Mouse (Mus musculus): ENCODE measurements around the gene Def6.

The Def6 gene

DNA sequence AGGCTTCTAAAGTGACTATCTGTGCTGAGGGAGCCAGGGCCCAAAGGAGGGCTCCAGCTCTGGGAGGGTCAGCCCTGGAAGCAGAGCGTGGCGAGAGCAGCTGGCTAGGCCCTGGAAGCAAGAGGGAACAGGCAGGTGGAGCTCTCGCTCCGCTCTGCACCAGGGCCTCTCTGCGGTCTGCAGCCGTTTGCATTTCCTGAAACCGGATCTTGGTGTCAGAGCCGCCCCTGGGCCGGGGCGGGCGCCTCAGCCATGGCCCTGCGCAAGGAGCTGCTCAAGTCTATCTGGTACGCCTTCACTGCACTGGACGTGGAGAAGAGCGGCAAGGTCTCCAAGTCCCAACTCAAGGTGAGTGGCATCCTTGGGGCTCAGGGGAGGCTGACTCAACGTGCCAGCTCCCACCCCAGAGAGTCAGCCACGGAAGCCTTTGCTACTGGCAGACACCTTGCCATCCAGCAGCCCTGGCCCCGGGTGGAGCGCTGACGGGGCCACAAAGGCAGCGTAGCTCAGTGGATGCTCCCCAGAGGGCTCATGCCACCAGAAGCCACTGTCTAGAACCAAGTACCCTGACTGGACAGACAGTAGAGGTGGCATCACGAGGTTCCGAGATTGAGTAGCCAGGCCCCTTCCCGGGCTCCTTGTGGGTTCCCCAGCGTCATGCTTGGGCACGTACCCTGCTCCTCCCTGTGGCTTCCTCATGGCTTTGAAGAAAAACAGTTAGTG, at the start of gene Def6:
TSS of gene Def6 (plus strand) at position 188 of the 723 bp plus-strand sequence.
- peak; percentile 59 to 80 for DNase-seq (ENCODE audit: low spot score in 2 of 2)

DNA sequence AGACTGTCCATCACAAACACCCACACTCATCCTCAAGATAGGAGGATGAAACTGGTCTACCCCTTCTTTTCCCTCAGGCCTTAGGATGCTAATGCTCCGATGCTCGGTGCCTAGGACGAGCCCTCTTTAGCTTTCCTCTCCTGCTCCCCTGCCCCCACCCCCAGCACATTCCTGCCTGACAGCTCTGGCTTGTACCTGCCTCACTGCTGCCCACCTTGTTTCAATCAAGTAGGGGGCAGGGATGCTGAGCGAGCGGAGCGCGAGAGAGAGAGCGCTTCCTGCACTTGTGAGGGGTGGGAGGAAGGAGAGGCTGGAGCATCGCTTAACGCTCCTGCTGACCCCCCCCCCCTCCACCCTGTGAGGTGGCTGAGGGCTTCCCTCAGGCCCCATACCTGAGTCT, 47.2 kb upstream of the Def6 start:
- no peak for DNase-seq (ENCODE audit: low spot score in 2 of 2)

DNA sequence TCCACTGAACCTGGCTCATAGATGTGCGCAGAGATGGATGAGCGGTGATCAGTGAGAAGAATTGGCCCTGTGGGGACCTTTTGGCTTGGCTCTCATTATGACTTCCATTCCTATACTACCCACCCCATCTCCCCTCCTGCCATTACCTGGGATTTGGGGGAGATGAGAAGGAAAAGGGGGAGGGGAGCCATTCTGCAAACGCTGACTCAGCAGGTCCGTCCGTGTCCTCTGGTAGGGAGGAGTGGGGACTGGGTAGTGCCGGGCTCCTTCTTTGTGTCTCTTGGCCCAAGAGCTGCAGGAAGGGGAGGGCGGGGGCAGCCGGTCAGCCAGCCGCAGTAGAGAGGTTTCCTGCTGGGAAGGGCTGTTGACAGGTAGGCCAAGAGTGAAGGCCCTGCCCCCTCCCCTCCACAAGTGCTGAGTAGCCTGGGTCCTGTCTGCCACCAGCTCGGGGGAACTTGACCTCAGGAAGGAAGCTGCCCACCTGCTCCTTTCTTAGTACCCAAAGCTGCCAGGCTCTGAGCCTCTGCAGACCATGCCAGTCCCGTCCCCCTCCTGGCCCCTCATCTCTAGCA, 46.2 kb upstream of the Def6 start:
- no peak for DNase-seq (ENCODE audit: low spot score in 2 of 2)

DNA sequence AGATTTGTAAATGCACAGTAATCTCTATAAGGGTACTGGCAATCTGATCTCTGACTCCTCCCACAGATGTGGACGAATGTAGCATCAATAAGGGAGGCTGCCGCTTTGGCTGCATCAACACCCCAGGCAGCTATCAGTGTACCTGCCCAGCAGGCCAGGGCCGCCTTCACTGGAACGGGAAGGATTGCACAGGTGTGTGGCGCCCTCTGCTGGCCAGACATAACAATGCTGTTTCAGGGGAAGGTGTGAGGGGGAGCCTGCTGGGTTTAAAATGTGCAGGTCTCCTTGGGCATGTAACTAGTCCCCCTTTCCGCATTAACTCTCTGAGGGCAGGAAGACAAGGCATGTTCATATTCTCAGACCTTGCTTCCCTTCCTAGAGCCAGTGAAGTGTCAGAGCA, 43.9 kb upstream of the Def6 start:
- peak; percentile 67 to 84 for DNase-seq (ENCODE audit: low spot score in 2 of 2)

DNA sequence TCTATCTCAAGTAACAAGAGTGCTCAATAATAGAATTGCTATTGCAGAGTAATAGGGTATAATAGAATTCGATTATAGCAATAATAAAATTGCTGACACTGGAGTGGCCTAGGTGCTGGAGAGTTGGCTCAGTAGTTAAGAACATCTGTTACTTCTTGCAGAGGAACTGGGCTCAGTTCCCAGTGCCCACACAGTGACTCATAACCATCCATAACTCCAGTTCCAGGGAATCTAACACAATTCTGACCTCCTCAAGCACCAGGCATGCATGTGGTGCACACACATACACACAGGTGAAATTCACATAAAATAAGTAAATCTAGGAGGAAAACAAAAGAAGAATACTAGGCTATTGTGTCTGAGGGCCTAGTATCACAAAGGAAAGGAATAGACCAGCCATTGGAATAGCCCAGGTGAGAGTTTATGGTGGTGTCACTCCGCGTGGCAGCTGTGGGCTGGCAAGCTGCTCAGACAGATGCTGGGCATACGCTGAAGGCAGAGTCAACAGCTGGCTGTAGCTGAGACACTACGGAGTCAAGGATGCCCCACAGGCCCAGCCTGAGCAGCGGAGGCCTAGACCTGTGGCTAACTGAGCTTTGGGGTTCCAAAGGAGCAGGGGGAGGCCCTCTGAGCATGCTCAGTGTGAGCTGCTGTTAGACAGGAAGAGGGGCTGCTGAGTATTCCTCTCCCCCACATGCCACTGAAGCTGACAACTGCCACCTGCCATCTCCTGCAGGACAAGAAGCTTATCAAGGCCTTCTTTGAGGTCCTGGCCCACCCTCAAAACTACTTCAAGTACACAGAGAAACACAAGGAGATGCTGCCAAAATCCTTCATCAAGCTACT, 36.9 kb upstream of the Def6 start:
- DNase-seq (ENCODE audit: low spot score in 2 of 2): no peak

DNA sequence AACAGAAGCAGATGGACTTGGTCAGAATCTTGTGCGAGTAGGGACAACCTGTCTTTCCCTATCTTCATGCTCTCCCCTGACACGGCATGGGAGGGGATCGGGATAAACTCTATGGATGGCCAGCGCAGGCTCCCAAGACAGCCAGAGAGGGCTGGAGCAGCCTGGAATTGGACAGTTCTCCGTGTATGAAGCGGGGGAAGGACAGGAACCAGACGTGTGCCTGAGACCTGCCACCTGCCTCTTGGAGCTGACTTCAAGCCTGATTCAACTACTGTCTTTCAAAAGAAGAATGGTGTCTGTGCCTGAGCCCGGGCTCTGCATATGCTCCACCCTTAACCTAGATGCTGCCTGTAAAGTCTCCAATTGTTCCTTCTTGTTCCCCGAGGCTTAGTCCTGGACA, 34.9 kb upstream of the Def6 start:
- DNase-seq (ENCODE audit: low spot score in 2 of 2): no peak

DNA sequence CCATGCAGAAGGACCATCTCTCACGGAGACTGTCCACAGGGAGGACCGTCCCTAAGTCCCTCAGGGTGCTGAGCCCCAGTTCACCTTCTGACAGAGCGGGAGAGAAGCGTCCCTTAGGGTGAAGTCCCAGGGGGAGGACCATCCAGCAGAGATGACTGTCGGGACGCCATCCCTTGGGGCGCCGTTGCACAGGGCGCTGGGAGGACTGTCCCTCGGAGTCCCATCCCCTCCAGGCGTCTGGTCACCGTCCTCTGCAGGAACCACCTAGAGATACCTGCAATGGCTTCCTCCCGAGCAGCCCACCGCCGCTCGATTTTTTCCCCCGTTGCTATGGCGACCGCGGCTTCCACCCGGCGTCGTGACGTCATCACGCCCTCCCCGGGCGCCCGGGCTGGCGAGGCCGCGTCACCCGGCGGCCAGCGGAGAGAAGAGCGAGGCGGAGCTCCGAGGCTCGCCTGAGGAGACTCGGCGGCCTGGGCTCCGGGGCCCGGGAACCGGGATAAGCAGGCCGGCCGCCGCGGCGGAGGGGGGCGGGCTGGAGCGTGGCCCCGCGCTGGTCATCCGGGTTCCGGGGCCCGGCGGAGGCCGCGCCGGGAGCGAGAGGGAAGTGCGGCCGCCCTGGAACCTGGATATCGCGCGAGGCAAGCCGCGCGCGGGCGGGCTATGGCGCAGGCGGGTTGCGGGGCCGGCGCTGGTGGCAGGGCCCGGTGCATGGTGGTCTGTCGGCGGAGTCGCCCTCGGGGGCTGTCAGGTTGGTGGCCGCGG, 30.6 kb upstream of the Def6 start, which contains the start of gene Zfp523:
TSS of gene Zfp523 (plus strand) at position 355 of the 765 bp plus-strand sequence.
- peak; percentile 81 to 90 for DNase-seq (ENCODE audit: low spot score in 2 of 2)

DNA sequence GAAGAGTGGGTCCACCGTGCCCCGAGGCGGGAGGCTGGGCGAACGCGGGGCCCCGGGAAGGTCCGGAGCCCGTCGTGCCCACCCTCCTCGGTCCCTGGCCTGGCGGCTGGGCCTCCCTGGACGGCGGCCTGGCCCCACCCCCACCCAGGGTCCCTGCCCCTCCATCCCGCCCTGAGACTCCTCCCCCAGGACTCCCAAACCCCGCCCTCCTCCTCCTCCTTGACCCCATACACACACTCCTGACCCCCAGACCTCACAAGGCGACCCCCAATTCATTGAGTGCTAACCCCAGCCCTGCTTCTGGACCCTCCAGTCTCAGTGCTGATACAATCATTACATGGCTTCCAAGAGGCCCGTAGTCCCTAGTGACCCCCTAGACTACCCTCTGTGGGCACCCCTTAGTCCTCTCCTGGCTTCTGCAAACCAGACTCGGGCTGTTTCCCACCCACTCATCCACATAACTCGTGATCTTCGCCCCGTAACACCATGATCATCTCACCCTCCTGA, 30.0 kb upstream of the Def6 start:
- peak in 1 of 2 experiments; percentile 15 for DNase-seq (ENCODE audit: low spot score in 2 of 2)

DNA sequence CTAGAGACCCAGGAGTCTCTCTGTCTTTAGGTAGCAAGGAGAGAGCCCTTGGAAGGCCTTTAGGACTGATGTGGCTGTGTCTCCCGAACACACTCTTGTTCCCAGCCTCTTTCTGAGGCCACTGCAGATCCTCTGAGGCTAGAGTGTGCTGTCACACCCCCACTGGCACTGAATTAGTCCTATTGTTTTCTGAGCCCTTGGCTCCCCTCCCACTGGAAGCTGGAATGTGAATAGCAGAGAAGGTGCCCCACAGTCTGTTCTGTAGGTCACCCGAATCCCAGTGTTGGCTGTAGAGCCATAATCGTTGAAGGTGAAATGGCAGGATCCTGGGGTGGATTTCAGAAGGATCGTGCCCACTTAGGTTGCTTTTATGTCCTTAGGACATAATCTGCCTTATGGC, 27.2 kb upstream of the Def6 start:
- no peak for DNase-seq (ENCODE audit: low spot score in 2 of 2)

DNA sequence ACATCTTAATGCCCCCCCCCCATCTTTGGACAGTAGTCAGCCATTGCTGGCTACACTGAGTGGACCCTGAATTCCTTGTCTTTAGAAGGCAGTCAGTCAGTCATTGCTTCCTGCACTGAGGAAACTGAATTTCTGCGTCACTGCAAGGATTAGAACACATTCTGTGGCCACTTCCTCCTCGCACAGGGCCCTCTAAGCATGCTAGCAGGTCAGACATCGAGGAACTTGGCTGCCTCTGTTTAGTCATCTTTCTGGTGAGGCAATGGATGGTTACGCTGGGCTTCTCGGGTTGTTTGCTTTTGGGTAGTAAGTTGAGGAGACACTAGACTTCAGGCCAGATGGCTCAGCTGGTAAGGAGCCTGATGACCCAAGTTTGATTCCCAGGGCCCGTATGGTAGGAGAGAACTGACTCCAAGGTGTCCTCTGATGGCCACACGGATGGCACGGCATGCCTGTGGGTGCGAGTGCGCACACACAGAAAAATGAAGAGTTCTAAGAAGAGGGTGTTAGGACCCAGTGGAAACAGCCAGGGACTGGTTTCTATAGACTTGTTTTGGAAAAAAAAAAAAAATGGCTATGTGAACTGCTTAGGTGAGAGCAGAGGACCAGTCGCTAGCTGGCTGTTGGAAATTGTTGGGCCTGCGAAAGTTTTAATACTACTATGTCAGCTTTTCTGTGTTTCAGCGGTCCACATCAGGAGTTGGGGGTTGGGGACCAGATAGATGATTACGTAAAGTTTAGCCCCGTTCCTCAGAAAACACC, 26.6 kb upstream of the Def6 start:
- no peak for DNase-seq (ENCODE audit: low spot score in 2 of 2)

DNA sequence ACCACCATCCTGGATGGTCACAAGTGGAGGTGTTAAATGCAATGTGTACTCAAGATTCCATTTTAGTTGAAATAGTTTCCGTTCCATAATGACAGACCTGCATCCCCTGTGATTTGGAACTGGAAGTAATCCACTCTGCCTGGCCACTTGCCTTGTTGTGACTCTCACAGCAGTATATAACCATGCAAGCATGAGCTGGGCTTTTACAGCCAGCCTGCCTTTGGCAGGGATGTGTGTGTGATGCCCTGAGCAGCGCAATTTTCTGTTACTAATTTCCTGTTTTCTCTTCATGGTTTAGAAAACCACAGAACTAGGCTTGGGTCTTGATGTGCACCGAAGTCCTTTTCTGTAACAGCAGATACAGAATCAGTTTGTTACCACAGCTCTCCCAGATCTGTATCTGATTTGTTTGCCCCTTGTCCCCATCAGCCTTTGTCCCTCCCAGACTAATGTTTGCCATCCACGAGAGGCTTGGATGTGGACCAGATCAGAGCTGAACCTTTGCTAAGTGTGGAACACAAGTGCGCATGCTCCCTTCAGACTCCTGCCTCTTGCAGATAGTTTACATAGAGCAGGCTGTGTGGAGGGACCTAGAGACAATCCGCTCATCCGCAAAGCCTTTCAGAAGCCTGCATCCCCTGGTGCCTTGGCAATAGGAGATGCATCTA, 22.5 kb upstream of the Def6 start:
- no peak for DNase-seq (ENCODE audit: low spot score in 2 of 2)

DNA sequence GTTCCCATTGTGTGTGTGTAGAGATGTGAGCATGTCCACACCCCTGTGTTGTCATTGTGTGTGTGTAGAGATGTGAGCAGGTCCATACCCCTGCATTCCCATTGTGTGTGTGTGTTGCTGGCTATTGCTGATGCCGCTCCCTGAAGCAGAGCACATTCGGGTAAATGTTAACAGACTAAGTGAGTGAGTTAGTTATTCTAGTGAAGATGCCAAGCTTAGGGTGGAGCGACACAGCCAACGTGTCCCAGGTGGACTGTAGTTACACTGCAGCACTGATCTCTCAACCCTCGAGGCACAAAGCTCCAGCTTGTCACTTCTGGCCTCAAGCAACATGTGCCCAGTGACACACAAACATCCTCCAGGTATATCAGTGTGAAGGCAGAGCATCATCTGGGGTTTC, 19.3 kb upstream of the Def6 start:
- DNase-seq (ENCODE audit: low spot score in 2 of 2): no peak

DNA sequence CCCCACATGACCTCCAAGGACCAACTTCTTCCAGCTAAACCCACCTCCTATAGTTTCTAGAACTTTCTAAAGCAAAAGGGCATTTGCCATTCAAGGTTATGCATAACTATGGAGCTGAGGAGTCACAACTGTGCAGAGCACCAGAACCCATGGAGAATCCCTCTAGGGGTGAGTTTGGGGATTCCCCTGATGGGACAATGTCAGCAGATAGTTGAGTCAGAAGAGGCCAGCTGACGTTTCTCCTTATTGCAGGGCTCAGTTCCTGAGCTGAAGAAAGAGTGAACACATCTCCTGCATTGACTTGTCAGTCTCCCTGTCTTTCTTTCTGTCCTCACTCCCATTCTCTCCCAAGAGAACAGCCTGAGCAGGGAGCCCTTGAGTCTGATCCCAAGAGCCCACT, 14.8 kb upstream of the Def6 start:
- DNase-seq (ENCODE audit: low spot score in 2 of 2): no peak

DNA sequence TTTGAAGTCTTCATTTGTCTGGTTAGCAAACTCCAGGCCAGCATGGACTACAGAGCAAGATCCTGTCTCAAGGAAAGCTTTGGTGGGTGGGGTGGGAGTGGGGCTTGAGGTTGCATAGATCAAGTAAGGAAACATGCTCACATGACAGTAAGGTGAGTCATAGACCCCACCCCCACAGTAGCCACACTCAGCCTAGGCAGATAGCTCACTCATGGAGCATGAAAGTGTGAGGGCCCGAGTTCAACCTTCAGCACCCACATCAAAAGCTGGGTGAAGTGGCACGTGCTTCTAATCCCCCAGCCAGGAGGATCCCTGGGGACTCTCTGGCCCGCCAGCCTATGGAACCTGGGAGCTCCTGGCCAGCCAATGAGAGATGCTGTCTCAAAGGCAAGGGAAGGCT, 14.0 kb upstream of the Def6 start:
- no peak for DNase-seq (ENCODE audit: low spot score in 2 of 2)

DNA sequence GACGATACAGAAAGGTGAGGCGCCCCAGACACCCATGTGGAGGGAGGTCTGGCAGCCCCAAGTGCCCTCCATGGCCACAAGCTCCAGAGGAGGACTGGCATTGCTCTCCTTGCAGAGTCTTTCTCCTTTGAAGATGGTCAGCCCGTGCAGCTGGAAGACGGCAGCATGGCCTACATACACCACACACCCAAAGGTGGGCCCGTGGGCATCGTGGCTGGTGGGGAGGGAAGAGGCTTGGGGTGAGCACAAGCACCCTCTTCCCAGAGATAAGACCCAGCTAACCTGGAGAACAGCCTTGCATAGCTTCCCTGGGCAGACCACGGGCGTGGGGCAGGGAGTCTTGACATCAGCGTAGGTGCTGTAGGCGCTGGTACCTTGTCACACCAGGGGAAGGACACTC, 12.5 kb upstream of the Def6 start:
- DNase-seq (ENCODE audit: low spot score in 2 of 2): no peak

DNA sequence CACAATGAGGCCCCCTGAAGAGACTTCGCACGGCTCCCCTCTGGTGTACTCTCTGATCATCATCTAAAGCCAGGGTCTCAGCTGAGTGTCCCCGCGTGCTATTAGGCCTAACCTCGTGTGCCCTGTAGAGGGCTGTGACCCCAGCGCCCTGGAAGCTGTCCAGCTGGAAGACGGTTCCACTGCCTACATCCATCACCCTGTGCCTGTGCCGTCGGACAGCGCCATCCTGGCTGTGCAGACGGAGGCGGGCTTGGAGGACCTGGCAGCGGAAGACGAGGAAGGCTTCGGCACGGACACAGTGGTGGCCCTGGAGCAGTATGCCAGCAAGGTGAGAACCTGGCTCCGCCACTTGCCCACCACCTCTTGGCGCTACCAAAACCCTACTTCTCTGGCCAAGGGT, 9.9 kb upstream of the Def6 start:
- no peak for DNase-seq (ENCODE audit: low spot score in 2 of 2)

DNA sequence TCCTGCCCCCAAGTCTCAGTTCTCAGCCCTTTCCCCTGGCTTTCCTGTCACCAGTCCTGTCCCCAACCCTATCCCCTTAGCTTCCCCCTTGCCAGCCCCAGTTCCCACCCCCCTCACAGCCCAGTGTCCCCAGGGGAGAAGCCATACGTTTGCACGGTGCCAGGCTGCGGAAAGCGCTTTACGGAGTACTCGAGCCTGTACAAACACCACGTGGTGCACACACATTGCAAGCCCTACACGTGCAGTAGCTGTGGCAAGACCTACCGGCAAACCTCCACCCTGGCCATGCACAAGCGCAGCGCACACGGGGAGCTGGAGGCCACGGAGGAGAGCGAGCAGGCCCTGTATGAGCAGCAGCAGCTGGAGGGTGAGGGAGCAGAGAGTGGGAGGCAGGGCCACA, 5.6 kb upstream of the Def6 start:
- no peak for DNase-seq (ENCODE audit: low spot score in 2 of 2)

DNA sequence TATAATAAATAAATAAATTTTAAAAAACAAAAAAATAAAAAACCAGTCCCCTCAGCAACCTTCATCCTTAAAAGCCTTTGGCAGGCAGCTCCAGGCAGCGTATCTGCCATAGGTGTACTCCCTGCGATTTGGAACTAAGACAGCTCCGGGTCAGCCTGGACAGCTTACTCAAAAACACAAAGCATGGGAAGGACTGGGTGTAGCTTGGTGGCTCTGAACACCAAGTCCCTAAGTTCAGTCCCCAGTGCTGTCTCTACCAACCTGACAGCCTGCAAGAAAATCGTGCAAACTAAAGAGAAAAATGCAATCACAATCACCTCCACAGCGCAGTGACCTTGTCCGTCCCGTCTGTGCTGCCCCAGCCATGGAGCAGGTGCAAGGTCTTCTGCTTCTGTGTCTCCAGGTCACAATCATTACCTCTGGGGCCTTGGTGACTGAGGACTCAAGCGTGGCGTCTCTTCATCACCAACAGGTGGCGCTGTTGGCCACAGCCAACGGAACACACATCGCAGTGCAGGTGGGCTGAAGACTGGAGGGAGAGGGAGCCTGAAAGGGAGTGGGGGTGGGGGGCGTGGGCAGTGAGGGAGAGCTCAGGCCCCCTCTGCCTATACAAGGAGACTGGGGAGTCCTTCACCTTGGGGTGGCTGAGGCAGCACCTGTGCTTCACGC, 3.4 kb upstream of the Def6 start:
- DNase-seq (ENCODE audit: low spot score in 2 of 2): peak; percentile 50 to 76

DNA sequence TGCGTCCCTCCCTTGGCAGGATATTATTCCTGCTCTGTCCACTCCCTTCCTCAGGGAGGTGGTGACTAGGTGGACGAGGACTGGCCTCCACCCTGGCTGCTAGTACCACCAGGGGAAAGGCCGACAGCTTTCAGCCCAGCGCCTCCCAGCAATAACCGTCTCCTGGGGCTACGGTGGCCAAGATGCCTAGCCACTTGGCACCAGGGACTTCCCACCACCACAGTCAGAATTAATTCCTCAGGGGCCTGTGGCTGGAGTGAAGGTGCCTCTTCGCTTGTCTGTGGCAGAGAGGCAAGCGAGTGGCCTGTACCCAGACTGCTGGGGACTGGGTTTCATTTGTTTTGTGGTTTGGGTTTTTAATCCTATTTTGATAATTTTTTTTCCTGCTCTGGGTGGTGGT, 2.1 kb upstream of the Def6 start:
- DNase-seq (ENCODE audit: low spot score in 2 of 2): no peak

DNA sequence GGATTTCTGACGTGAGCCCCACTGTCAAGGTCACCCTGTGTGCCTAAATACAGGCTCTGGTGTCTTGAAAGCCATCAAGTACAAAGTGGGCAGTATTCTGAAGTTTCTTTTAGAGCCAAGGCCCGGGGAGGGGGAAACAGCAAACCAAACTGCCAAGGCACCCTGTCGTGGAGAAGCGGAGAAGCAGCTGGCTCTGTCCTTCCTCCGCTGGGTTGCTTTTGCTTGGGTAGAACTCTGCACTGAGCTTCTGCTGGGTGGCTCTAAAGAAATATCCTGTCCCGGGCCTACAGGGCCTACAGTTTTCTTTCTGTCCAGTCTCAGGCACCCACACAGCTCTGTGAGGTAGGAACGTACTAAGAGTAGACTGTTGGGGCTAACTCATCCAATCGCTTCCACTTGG, 486 bp upstream of the Def6 start:
- peak in 1 of 2 experiments; percentile 41 for DNase-seq (ENCODE audit: low spot score in 2 of 2)

Data from spleen, postnatal 10 days (tissue).